Mouse (Mus musculus): ENCODE data around the gene Mllt3. TPM values are rescaled to one million over a fixed set of nuclear protein-coding genes. Genes with fewer than 3 reads are reported as not detected.

Gene Mllt3
- total and polyA plus RNA-seq, 3 experiments: 15.4 to 75.3 TPM; not detected in 1

DNA sequence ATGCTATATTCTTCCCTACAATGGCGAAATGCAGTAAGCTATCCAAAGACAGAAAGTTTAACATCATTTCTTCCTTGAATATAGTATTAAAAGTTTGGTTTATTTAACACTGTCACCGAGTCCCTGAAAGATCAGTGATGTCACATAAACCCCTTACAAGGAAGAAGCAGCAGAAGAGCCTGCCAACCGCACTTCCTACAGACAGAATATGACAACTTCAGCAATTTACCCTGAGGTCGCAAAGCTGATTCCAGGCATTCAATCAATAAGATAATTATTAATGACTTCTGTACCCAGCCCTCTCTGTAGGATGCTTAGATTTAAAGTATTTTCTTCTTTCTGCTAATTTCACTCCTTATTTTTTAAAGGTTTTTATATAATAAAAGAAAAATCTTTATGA, 140.2 kb downstream of the Mllt3 start:
- H3K27ac ChIP-seq (ENCODE audit: control insufficient read depth, low read depth, low read length): no peak overlapping the region
- DNase-seq (ENCODE audit: low read depth, low spot score): no peak
- H3K79me2 ChIP-seq (ENCODE audit: control insufficient read depth, insufficient read depth, low read length, poor library complexity): no peaks in the 10 kb centered on the region
- TF ChIP-seq USF2 (IDR thresholded peaks at IDR 0.05; ENCODE audit: borderline replicate concordance in 1 of 2, insufficient read depth in 1 of 2, low read depth in 1 of 2, low read length in 2 of 2) (no peak), BHLHE40 (IDR thresholded peaks at IDR 0.05; ENCODE audit: borderline replicate concordance, low read depth, low read length) (no peak), MXI1 (IDR thresholded peaks at IDR 0.05; ENCODE audit: low read depth, low read length) (no peak), RCOR1 (IDR thresholded peaks at IDR 0.05; ENCODE audit: low read depth, low read length) (no peak)
- no peaks in the 10 kb centered on the region for H3K4me1 ChIP-seq (ENCODE audit: control insufficient read depth in 1 of 2, insufficient read depth in 2 of 2, low read length in 2 of 2)
- H3K9ac ChIP-seq (ENCODE audit: control insufficient read depth, low read depth, low read length, poor library complexity, severe bottlenecking): no peak overlapping the region
- H3K9me3 ChIP-seq (replicated peaks; ENCODE audit: insufficient read depth, low read length): no peaks in the 10 kb centered on the region
- H3K4me3 ChIP-seq (ENCODE audit: control insufficient read depth in 1 of 2, insufficient read depth in 1 of 2, low read depth in 2 of 2, low read length in 2 of 2): no peak overlapping the region
- H3K27me3 ChIP-seq (ENCODE audit: control insufficient read depth in 1 of 2, insufficient read depth in 2 of 2, low read length in 2 of 2): no peaks in the 10 kb centered on the region
- H3K36me3 ChIP-seq (ENCODE audit: control insufficient read depth in 1 of 2, insufficient read depth in 2 of 2, low read length in 2 of 2): peaks cover 0 to 3% of the 10 kb centered on the region in 2 experiments; a peak in 1 of 4 replicates

DNA sequence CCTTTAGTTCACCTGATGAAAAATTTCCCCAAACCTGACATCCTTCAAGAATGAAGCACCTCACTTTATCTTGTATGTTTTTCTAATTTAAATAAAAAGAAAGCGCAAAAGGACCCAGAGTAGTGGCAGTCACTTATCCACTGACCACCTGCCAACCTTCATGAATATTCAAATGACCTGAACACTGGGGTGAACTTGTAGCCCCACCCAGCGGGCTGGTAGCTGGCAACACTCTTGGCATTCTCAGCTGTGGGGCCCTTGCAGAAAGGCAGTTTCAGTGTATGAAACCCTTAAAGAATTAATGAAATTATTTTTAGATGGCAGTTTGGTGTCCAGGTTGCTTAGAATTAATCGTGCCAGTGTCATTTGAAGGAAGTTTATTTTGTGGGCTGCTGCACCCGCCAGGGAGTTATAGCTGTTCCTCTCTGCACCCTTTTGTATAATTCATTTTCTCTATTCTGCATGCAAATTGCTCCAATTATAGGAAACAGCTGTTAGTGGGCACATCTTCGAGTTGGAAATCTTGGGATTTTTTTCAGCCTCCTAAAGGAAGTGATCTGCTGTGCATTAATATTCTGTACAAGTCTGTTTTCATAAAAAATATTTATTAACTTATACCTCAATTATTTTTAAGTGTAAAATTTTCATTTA, 149.8 kb downstream of the Mllt3 start:
- TF ChIP-seq UBTF (IDR thresholded peaks at IDR 0.05; ENCODE audit: borderline replicate concordance, insufficient read depth, low read depth, low read length): no peak
- no peak for TF ChIP-seq POLR2AphosphoS2 (IDR thresholded peaks at IDR 0.05; ENCODE audit: low read length)
- TF ChIP-seq CTCF (IDR thresholded peaks at IDR 0.05 in 2 of 3, conservative IDR thresholded peaks at IDR 0.05 in 1 of 3; ENCODE audit: control insufficient read depth in 1 of 3, insufficient read depth in 1 of 3, low read depth in 2 of 3, low read length in 3 of 3, poor library complexity in 1 of 3, severe bottlenecking in 1 of 3): no peak
- no peak for TF ChIP-seq CHD2 (IDR thresholded peaks at IDR 0.05; ENCODE audit: low read length)
- no peak for TF ChIP-seq ETS1 (IDR thresholded peaks at IDR 0.05; ENCODE audit: low read depth, low read length)
- no peak for TF ChIP-seq HCFC1 (IDR thresholded peaks at IDR 0.05; ENCODE audit: low read depth, low read length)
- TF ChIP-seq ZC3H11A (IDR thresholded peaks at IDR 0.05; ENCODE audit: low read depth, low read length): no peak
- H3K79me2 ChIP-seq (ENCODE audit: control insufficient read depth, insufficient read depth, low read length, poor library complexity): no peaks in the 10 kb centered on the region

DNA sequence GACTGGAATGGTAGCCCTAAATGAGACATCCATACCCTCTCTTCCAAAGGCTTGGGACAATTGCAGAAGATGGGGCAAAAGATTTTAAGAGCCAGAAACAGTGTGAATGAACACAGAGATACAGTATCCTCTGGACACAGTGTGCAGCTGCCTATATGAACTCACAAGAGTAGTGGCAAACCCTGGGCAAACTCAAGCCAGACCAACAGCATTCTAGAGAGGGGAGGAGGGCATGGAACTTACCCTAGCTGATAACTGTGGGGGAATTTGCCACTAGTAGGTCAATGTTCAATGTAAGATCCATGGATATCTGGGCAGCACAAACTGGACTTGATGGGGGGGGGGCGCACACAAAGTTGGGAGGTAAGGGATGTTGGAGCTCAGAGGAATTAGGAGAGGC, 151.2 kb downstream of the Mllt3 start:
- Histone ChIP-seq H3K9me3 (replicated peaks; ENCODE audit: insufficient read depth, low read length) (no peaks in the 10 kb centered on the region), H3K36me3 (ENCODE audit: control insufficient read depth in 1 of 2, insufficient read depth in 2 of 2, low read length in 2 of 2) (no peaks in the 10 kb centered on the region), H3K9ac (ENCODE audit: control insufficient read depth, low read depth, low read length, poor library complexity, severe bottlenecking) (no peak overlapping the region), H3K27ac (ENCODE audit: control insufficient read depth, low read depth, low read length) (no peak overlapping the region), H3K79me2 (ENCODE audit: control insufficient read depth, insufficient read depth, low read length, poor library complexity) (no peaks in the 10 kb centered on the region), H3K4me3 (ENCODE audit: control insufficient read depth in 1 of 2, insufficient read depth in 1 of 2, low read depth in 2 of 2, low read length in 2 of 2) (no peak overlapping the region), H3K27me3 (ENCODE audit: control insufficient read depth in 1 of 2, insufficient read depth in 2 of 2, low read length in 2 of 2) (no peaks in the 10 kb centered on the region), H3K4me1 (ENCODE audit: control insufficient read depth in 1 of 2, insufficient read depth in 2 of 2, low read length in 2 of 2) (no peaks in the 10 kb centered on the region)
- TF ChIP-seq ZNF384 (IDR thresholded peaks at IDR 0.05; ENCODE audit: low read depth, low read length): no peak
- TF ChIP-seq NELFE (IDR thresholded peaks at IDR 0.05; ENCODE audit: low read depth, low read length): no peak
- no peak for TF ChIP-seq MEF2A (IDR thresholded peaks at IDR 0.05; ENCODE audit: extremely low read depth, insufficient replicate concordance, low read depth, low read length, poor library complexity, severe bottlenecking)
- TF ChIP-seq POLR2AphosphoS2 (IDR thresholded peaks at IDR 0.05; ENCODE audit: low read length): no peak
- no peak for TF ChIP-seq JUND (IDR thresholded peaks at IDR 0.05; ENCODE audit: low read depth, low read length)
- no peak for TF ChIP-seq SIN3A (IDR thresholded peaks at IDR 0.05; ENCODE audit: low read length)
- no peak for TF ChIP-seq KAT2A (conservative IDR thresholded peaks at IDR 0.05; ENCODE audit: low read depth, low read length)
- no peak for TF ChIP-seq MYB (IDR thresholded peaks at IDR 0.05; ENCODE audit: low read depth, low read length)
- TF ChIP-seq TAL1 (IDR thresholded peaks at IDR 0.05; ENCODE audit: low read length): no peak
- no peak for TF ChIP-seq MAFK (IDR thresholded peaks at IDR 0.05; ENCODE audit: borderline replicate concordance, low read depth, low read length)
- no peak for TF ChIP-seq SMC3 (IDR thresholded peaks at IDR 0.05; ENCODE audit: low read depth, low read length)
- TF ChIP-seq CHD1 (IDR thresholded peaks at IDR 0.05; ENCODE audit: low read depth, low read length): no peak
- TF ChIP-seq USF2 (IDR thresholded peaks at IDR 0.05; ENCODE audit: borderline replicate concordance in 1 of 2, insufficient read depth in 1 of 2, low read depth in 1 of 2, low read length in 2 of 2): no peak
- no peak for TF ChIP-seq ETS1 (IDR thresholded peaks at IDR 0.05; ENCODE audit: low read depth, low read length)
- no peak for DNase-seq (ENCODE audit: low read depth, low spot score)

More for the DNA sequence above, 149.8 kb downstream of the Mllt3 start:
- Histone ChIP-seq H3K9me3 (replicated peaks; ENCODE audit: insufficient read depth, low read length) (no peaks in the 10 kb centered on the region), H3K9ac (ENCODE audit: control insufficient read depth, low read depth, low read length, poor library complexity, severe bottlenecking) (no peak overlapping the region), H3K4me3 (ENCODE audit: control insufficient read depth in 1 of 2, insufficient read depth in 1 of 2, low read depth in 2 of 2, low read length in 2 of 2) (no peak overlapping the region), H3K4me1 (ENCODE audit: control insufficient read depth in 1 of 2, insufficient read depth in 2 of 2, low read length in 2 of 2) (no peaks in the 10 kb centered on the region), H3K36me3 (ENCODE audit: control insufficient read depth in 1 of 2, insufficient read depth in 2 of 2, low read length in 2 of 2) (no peaks in the 10 kb centered on the region), H3K27me3 (ENCODE audit: control insufficient read depth in 1 of 2, insufficient read depth in 2 of 2, low read length in 2 of 2) (no peaks in the 10 kb centered on the region), H3K27ac (ENCODE audit: control insufficient read depth, low read depth, low read length) (no peak overlapping the region)
- DNase-seq (ENCODE audit: low read depth, low spot score): no peak

All from MEL (cell line).